Mouse (Mus musculus) CH12.LX (cell line): Measurements from ENCODE around the gene Il6st. TPM values are rescaled to one million over a fixed set of nuclear protein-coding genes. Genes with fewer than 3 reads are reported as not detected.
A peak's percentile ranks its signal among the peaks of the same experiment; 100 is the strongest.

ENCODE experiments used
- DNase-seq: peaks from one replicate; pipeline ENCODE4 v3.0.0-alpha.2; 2013; ENCODE audit errors: extremely low read depth
- H3K27ac ChIP-seq: 2 replicates; pipeline ENCODE4 v1.5.1; 2012; ENCODE audit warnings: low read depth, mild to moderate bottlenecking, control low read depth, moderate library complexity; ENCODE audit not compliant: insufficient read depth
- H3K27me3 ChIP-seq: replicated peaks from 2 replicates; pipeline ENCODE3; 2012; ENCODE audit warnings: inconsistent platforms
- H3K36me3 ChIP-seq, 2 experiments: replicated peaks in 1 of 2; 2 replicates each; pipeline versions ENCODE3 to v1.6.1; 2012; ENCODE audit warnings: inconsistent platforms in 1 of 2, low read length in 1 of 2, mild to moderate bottlenecking in 1 of 2, mixed read lengths in 1 of 2, moderate library complexity in 1 of 2; ENCODE audit not compliant: control insufficient read depth in 1 of 2, insufficient read depth in 1 of 2
- H3K4me1 ChIP-seq, 2 experiments: 2 replicates each; pipeline ENCODE4 v1.6.1; 2012; ENCODE audit warnings: inconsistent platforms in 1 of 2, moderate library complexity in 1 of 2; ENCODE audit not compliant: insufficient read depth in 2 of 2, control insufficient read depth in 1 of 2
- H3K4me2 ChIP-seq: 2 replicates; pipeline ENCODE4 v1.6.1; 2012; ENCODE audit warnings: low read depth, mild to moderate bottlenecking, control low read depth; ENCODE audit not compliant: poor library complexity, insufficient read depth, severe bottlenecking
- H3K4me3 ChIP-seq, 3 experiments: fragments of 150-350 bp in 1 of 3; sonication (generic) in 1 of 3; replicated peaks in 1 of 3; 2 replicates each; pipeline versions ENCODE3 to v1.5.1; 2011 to 2012; ENCODE audit warnings: low read depth in 2 of 3, low read length in 2 of 3, mild to moderate bottlenecking in 2 of 3, moderate library complexity in 2 of 3, control low read depth in 1 of 3, improper control_type of control experiment in 1 of 3, inconsistent platforms in 1 of 3, mixed read lengths in 1 of 3; ENCODE audit not compliant: poor library complexity in 1 of 3
- H3K79me2 ChIP-seq: replicated peaks from 2 replicates; pipeline ENCODE4 v1.6.1; 2012; ENCODE audit warnings: mild to moderate bottlenecking, moderate library complexity; ENCODE audit not compliant: control insufficient read depth, poor library complexity, insufficient read depth, severe bottlenecking; ENCODE audit errors: extremely low read depth
- H3K9ac ChIP-seq: 2 replicates; pipeline ENCODE4 v1.6.1; 2012; ENCODE audit warnings: low read depth, mild to moderate bottlenecking, control low read depth, moderate library complexity; ENCODE audit not compliant: insufficient read depth
- H3K9me3 ChIP-seq: replicated peaks from 2 replicates; pipeline ENCODE3; 2012; ENCODE audit warnings: low read length, inconsistent platforms, mixed read lengths
- BHLHE40 ChIP-seq: IDR thresholded peaks from 2 replicates; pipeline ENCODE4 v1.6.1; 2011; ENCODE audit warnings: mild to moderate bottlenecking, low read depth, low read length, improper control_type of control experiment
- CHD1 ChIP-seq: IDR thresholded peaks from 2 replicates; pipeline ENCODE4 v1.6.1; 2012; ENCODE audit warnings: low read depth, low read length, improper control_type of control experiment, inconsistent platforms
- CHD2 ChIP-seq: IDR thresholded peaks from 2 replicates; pipeline ENCODE4 v1.6.1; 2011; ENCODE audit warnings: low read length, improper control_type of control experiment
- CTCF ChIP-seq, 2 experiments: IDR thresholded peaks in 1 of 2; conservative IDR thresholded peaks in 1 of 2; 2 replicates each; pipeline ENCODE4 v1.5.1; 2011 to 2012; ENCODE audit warnings: low read depth in 2 of 2, low read length in 2 of 2, improper control_type of control experiment in 1 of 2, inconsistent platforms in 1 of 2, mild to moderate bottlenecking in 1 of 2, moderate library complexity in 1 of 2
- ELF1 ChIP-seq: IDR thresholded peaks from 2 replicates; pipeline ENCODE4 v1.6.1; 2014; ENCODE audit warnings: low read depth, mild to moderate bottlenecking, inconsistent platforms, low read length, improper control_type of control experiment
- EP300 ChIP-seq: IDR thresholded peaks from 2 replicates; pipeline ENCODE4 v1.6.1; 2011; ENCODE audit warnings: low read length, improper control_type of control experiment
- ETS1 ChIP-seq: conservative IDR thresholded peaks from 2 replicates; pipeline ENCODE4 v1.6.1; 2012; ENCODE audit warnings: low read depth, mild to moderate bottlenecking, inconsistent platforms, low read length, improper control_type of control experiment, moderate library complexity
- GABPA ChIP-seq: IDR thresholded peaks from 2 replicates; pipeline ENCODE4 v1.6.1; 2012; ENCODE audit warnings: low read depth, low read length, improper control_type of control experiment, inconsistent platforms; ENCODE audit not compliant: insufficient replicate concordance
- HCFC1 ChIP-seq: IDR thresholded peaks from 2 replicates; pipeline ENCODE4 v1.6.1; 2012; ENCODE audit warnings: low read depth, mild to moderate bottlenecking, inconsistent platforms, low read length, improper control_type of control experiment
- IRF4 ChIP-seq: IDR thresholded peaks from 2 replicates; pipeline ENCODE4 v1.6.1; 2014; ENCODE audit warnings: low read depth, mild to moderate bottlenecking, inconsistent platforms, low read length, improper control_type of control experiment
- JUN ChIP-seq: IDR thresholded peaks from 2 replicates; pipeline ENCODE4 v1.6.1; 2011; ENCODE audit warnings: low read depth, mild to moderate bottlenecking, low read length, improper control_type of control experiment, moderate library complexity; ENCODE audit not compliant: insufficient read depth
- JUND ChIP-seq: conservative IDR thresholded peaks from 2 replicates; pipeline ENCODE4 v1.6.1; 2011; ENCODE audit warnings: low read depth, low read length, improper control_type of control experiment
- KAT2A ChIP-seq: IDR thresholded peaks from 2 replicates; pipeline ENCODE4 v1.6.1; 2012; ENCODE audit warnings: low read length, improper control_type of control experiment, inconsistent platforms; ENCODE audit not compliant: insufficient replicate concordance
- MAFK ChIP-seq: IDR thresholded peaks from 2 replicates; pipeline ENCODE4 v1.6.1; 2011; ENCODE audit warnings: low read length, improper control_type of control experiment; ENCODE audit not compliant: insufficient replicate concordance
- MAX ChIP-seq: IDR thresholded peaks from 2 replicates; pipeline ENCODE4 v1.6.1; 2011; ENCODE audit warnings: low read length, improper control_type of control experiment
- MAZ ChIP-seq: IDR thresholded peaks from 2 replicates; pipeline ENCODE4 v1.6.1; 2012; ENCODE audit warnings: low read depth, mild to moderate bottlenecking, inconsistent platforms, low read length, improper control_type of control experiment, moderate library complexity
- MEF2A ChIP-seq: IDR thresholded peaks from 2 replicates; pipeline ENCODE4 v1.6.1; 2014; ENCODE audit warnings: low read depth, mild to moderate bottlenecking, inconsistent platforms, low read length, improper control_type of control experiment, borderline replicate concordance
- MXI1 ChIP-seq: IDR thresholded peaks from 2 replicates; pipeline ENCODE4 v1.6.1; 2011; ENCODE audit warnings: mild to moderate bottlenecking, low read depth, low read length, improper control_type of control experiment
- MYC ChIP-seq: IDR thresholded peaks from 2 replicates; pipeline ENCODE4 v1.6.1; 2011; ENCODE audit warnings: low read depth, mild to moderate bottlenecking, improper control_type of control experiment, low read length
- NELFE ChIP-seq: IDR thresholded peaks from 2 replicates; pipeline ENCODE4 v1.6.1; 2011; ENCODE audit warnings: low read depth, low read length, improper control_type of control experiment
- NRF1 ChIP-seq: IDR thresholded peaks from 2 replicates; pipeline ENCODE4 v1.6.1; 2014; ENCODE audit warnings: low read depth, mild to moderate bottlenecking, inconsistent platforms, low read length, improper control_type of control experiment, moderate library complexity
- POLR2A ChIP-seq: IDR thresholded peaks from 2 replicates; pipeline ENCODE4 v1.6.1; 2011; ENCODE audit warnings: low read depth, mild to moderate bottlenecking, improper control_type of control experiment, low read length
- RAD21 ChIP-seq: IDR thresholded peaks from 2 replicates; pipeline ENCODE4 v1.6.1; 2011; ENCODE audit warnings: low read depth, mild to moderate bottlenecking, low read length, improper control_type of control experiment, moderate library complexity
- RCOR1 ChIP-seq: conservative IDR thresholded peaks from 2 replicates; pipeline ENCODE4 v1.6.1; 2012; ENCODE audit warnings: low read depth, mild to moderate bottlenecking, inconsistent platforms, low read length, improper control_type of control experiment
- SIN3A ChIP-seq: IDR thresholded peaks from 2 replicates; pipeline ENCODE4 v1.6.1; 2012; ENCODE audit warnings: low read length, improper control_type of control experiment, inconsistent platforms
- SMC3 ChIP-seq: IDR thresholded peaks from 2 replicates; pipeline ENCODE4 v1.6.1; 2011; ENCODE audit warnings: low read depth, low read length, improper control_type of control experiment
- TBP ChIP-seq: conservative IDR thresholded peaks from 2 replicates; pipeline ENCODE4 v1.6.1; 2011; ENCODE audit warnings: low read depth, low read length, improper control_type of control experiment
- TCF12 ChIP-seq: IDR thresholded peaks from 2 replicates; pipeline ENCODE4 v1.6.1; 2014; ENCODE audit warnings: low read depth, mild to moderate bottlenecking, inconsistent platforms, low read length, improper control_type of control experiment
- UBTF ChIP-seq: IDR thresholded peaks from 2 replicates; pipeline ENCODE4 v1.6.1; 2012; ENCODE audit warnings: low read depth, mild to moderate bottlenecking, inconsistent platforms, low read length, improper control_type of control experiment, moderate library complexity
- USF1 ChIP-seq: IDR thresholded peaks from 2 replicates; pipeline ENCODE4 v1.6.1; 2014; ENCODE audit warnings: low read depth, mild to moderate bottlenecking, inconsistent platforms, low read length, improper control_type of control experiment
- USF2 ChIP-seq: conservative IDR thresholded peaks from 2 replicates; pipeline ENCODE4 v1.6.1; 2011; ENCODE audit warnings: low read depth, low read length, improper control_type of control experiment
- ZMIZ1 ChIP-seq: IDR thresholded peaks from 2 replicates; pipeline ENCODE4 v1.6.1; 2012; ENCODE audit warnings: low read depth, mild to moderate bottlenecking, inconsistent platforms, low read length, improper control_type of control experiment
- ZNF384 ChIP-seq: IDR thresholded peaks from 2 replicates; pipeline ENCODE4 v1.6.1; 2012; ENCODE audit warnings: low read depth, low read length, improper control_type of control experiment, inconsistent platforms
- dilution Hi-C: fragments of 300-500 bp; cut with MboI; formaldehyde crosslinking; loops from 2 replicates; pipeline ENCODE4 v1.14.3; 2020; ENCODE audit warnings: low sequenced_read_pairs; ENCODE audit not compliant: extremely low pct_unique_long_range_greater_than_20kb, extremely low pct_ligation_motif_present
- in situ Hi-C: fragments of 300-500 bp; cut with MboI; formaldehyde crosslinking; loops from 3 replicates; pipeline ENCODE4 v1.14.3; 2019; ENCODE audit warnings: low sequenced_read_pairs, low pct_ligation_motif_present, low pct_unique_long_range_greater_than_20kb, mixed read lengths
- polyA plus RNA-seq: library from polyadenylated mRNA; unstranded; fragments of >175 nt; gene quantifications from 2 replicates; pipeline ENCODE4 v1.2.1, GENCODE M21; 2012; ENCODE audit warnings: low read depth; ENCODE audit not compliant: insufficient read length
- total RNA-seq, 2 experiments: library from RNA; depleted of rRNA; stranded (reverse); fragments of 300-350 nt in 1 of 2; fragments of >200 nt in 1 of 2; gene quantifications; 2 replicates each; pipeline ENCODE4 v1.2.3; 2012 to 2014

The Il6st gene
- total and polyA plus RNA-seq, 3 experiments: 3.5 to 7.6 (median 5.7) TPM

GRCm38 (mm10) chr13:112458016-112458415 is 5.9 kb upstream of the Il6st start (continued):
- TF ChIP-seq RCOR1: no peak

DNA sequence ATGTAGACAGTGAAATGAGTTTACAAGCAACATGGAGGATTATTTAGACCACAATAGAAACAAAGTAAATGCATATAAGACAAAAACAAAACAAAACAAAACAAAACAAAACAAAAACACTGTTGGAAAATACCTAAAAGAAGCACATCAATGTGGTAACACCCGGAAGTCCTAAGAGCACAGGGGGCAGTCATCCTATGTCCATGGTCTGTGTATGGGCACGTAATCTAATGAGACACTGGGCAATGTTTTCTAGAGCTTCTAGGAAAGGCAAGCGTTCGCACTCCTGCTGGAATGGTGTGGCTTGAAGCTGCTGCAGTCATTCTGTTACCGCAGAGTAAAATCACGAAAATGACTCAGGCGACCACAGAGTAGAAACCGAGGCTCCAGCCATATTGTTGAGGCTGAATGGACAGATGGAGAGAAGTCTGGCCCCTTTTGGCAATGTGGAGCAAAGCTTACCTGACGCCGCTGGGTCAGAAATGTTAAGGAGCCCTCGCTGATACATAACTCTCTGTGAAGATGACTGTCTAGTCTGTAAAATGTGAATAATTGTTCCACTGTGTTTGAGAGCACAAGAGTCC is 5.3 kb upstream of the Il6st start:
- Histone ChIP-seq H3K27me3 (peaks cover 2% of the 10 kb centered on the region), H3K36me3 (no peaks in the 10 kb centered on the region)
- TF ChIP-seq USF2 (no peak), MAX (peak; percentile 63), MAZ (no peak), JUND (peak; percentile 76), EP300 (peak; percentile 92), UBTF (no peak), ETS1 (peak; percentile 59), MAFK (peak; percentile 58; the same call in 1 of the 2 replicates), HCFC1 (no peak), CHD1 (0 out of 2 replicates have a peak, but pooled peaks have one; percentile 44), JUN (peak; percentile 83), USF1 (no peak), MYC (0 out of 2 replicates have a peak, but pooled peaks have one; percentile 19), SMC3 (peak; percentile 27), ELF1 (peak; percentile 63), ZNF384 (no peak), RAD21 (no peak; the same call in 1 of the 2 replicates), NRF1 (no peak), GABPA (no peak), NELFE (no peak), KAT2A (no peak), IRF4 (peak; percentile 94), SIN3A (0 out of 2 replicates have a peak, but pooled peaks have one; percentile 15), TBP (no peak), MXI1 (peak; percentile 31; the same call in 1 of the 2 replicates), CHD2 (peak; percentile 65; the same call in 1 of the 2 replicates), POLR2A (no peak), RCOR1 (peak; percentile 92), CTCF (conservative IDR thresholded peaks at IDR 0.05 in 1 of 2, IDR thresholded peaks at IDR 0.05 in 1 of 2; ENCODE audit: low read depth in 2 of 2, low read length in 2 of 2) (no peak; a peak in 1 of 4 replicates), TCF12 (peak; percentile 61), ZMIZ1 (no peak), MEF2A (peak; percentile 71; the same call in 1 of the 2 replicates), BHLHE40 (peak; percentile 72)
- TF ChIP-seq, all 38 proteins: peak for 18
- no peaks in the 10 kb centered on the region for H3K79me2 ChIP-seq
- no peak overlapping the region for H3K27ac ChIP-seq
- H3K4me2 ChIP-seq: peak overlapping the region; percentile 19; the same call in 1 of the 2 replicates
- DNase-seq: no peak
- no peaks in the 10 kb centered on the region for H3K9me3 ChIP-seq
- in situ Hi-C loops (no loop called here), dilution Hi-C loops (no loop called here)
- no peak overlapping the region for H3K9ac ChIP-seq
- peaks cover 8 to 9% of the 10 kb centered on the region in 2 experiments; a peak in 3 of 4 replicates for H3K4me1 ChIP-seq
- H3K4me3 ChIP-seq: no peak overlapping the region
